Mouse (Mus musculus): ENCODE data around the gene Gm45799. TPM values are rescaled to one million over a fixed set of nuclear protein-coding genes. Genes with fewer than 3 reads are reported as not detected.

The Gm45799 gene
- polyA plus RNA-seq, 1 experiment from 2014 or later, result 31.9 TPM

- ATAC-seq (ENCODE audit: insufficient read depth) (no peak), DNase-seq (no peak)
- H3K4me3 ChIP-seq (ENCODE audit: low read depth, low read length), result no peak overlapping the region
- TF ChIP-seq CTCF (IDR thresholded peaks at IDR 0.05; ENCODE audit: low read depth), result no peak
- 94% methylated on average over 22 of the region's 22 CpGs for WGBS
- H3K4me2 ChIP-seq, result no peak overlapping the region
- no peaks in the 10 kb centered on the region for H3K27me3 ChIP-seq (ENCODE audit: insufficient read depth, low read length)
- H3K27ac ChIP-seq (ENCODE audit: low read depth), result no peak overlapping the region
- H3K36me3 ChIP-seq (ENCODE audit: insufficient read depth), result peaks cover 82% of the 10 kb centered on the region
- H3K9me3 ChIP-seq (ENCODE audit: low read depth, low read length), result no peaks in the 10 kb centered on the region
- no peak overlapping the region for H3K9ac ChIP-seq
- H3K4me1 ChIP-seq (ENCODE audit: insufficient read depth), result peaks cover 10% of the 10 kb centered on the region
Measured at GRCm38 (mm10) chr7:105617810-105618209, 22.5 kb upstream of the Gm45799 start.

- 0 out of 2 replicates have a peak, but pooled peaks have one; percentile 12 for TF ChIP-seq CTCF (IDR thresholded peaks at IDR 0.05; ENCODE audit: low read depth)
- H3K4me1 ChIP-seq (ENCODE audit: insufficient read depth), result peaks cover 12% of the 10 kb centered on the region
- H3K36me3 ChIP-seq (ENCODE audit: insufficient read depth), result peaks cover 84% of the 10 kb centered on the region
- peak; percentile 33; the same call in 1 of the 2 replicates for ATAC-seq (ENCODE audit: insufficient read depth)
- no peak for DNase-seq
- no peak overlapping the region for H3K9ac ChIP-seq
- no peak overlapping the region for H3K4me2 ChIP-seq
- peak overlapping the region; percentile 72 for H3K27ac ChIP-seq (ENCODE audit: low read depth)
- 58% methylated on average over 3 of the region's 3 CpGs for WGBS
- H3K9me3 ChIP-seq (ENCODE audit: low read depth, low read length), result no peaks in the 10 kb centered on the region
- no peaks in the 10 kb centered on the region for H3K27me3 ChIP-seq (ENCODE audit: insufficient read depth, low read length)
- no peak overlapping the region for H3K4me3 ChIP-seq (ENCODE audit: low read depth, low read length)
Measured at GRCm38 (mm10) chr7:105619701-105620100, 20.7 kb upstream of the Gm45799 start.

GRCm38 (mm10) chr7:105621053-105621452 lies 19.3 kb upstream of the Gm45799 start:
- no peak for TF ChIP-seq CTCF (IDR thresholded peaks at IDR 0.05; ENCODE audit: low read depth)
- Histone ChIP-seq H3K4me1 (ENCODE audit: insufficient read depth) (peaks cover 12% of the 10 kb centered on the region), H3K36me3 (ENCODE audit: insufficient read depth) (peaks cover 71% of the 10 kb centered on the region), H3K27ac (ENCODE audit: low read depth) (peak overlapping the region; percentile 75), H3K9ac (no peak overlapping the region), H3K9me3 (ENCODE audit: low read depth, low read length) (no peaks in the 10 kb centered on the region), H3K27me3 (ENCODE audit: insufficient read depth, low read length) (no peaks in the 10 kb centered on the region), H3K4me3 (ENCODE audit: low read depth, low read length) (no peak overlapping the region), H3K4me2 (no peak overlapping the region)
- peak; percentile 16; the same call in 1 of the 2 replicates for ATAC-seq (ENCODE audit: insufficient read depth)
- 54% methylated on average over 4 of the region's 4 CpGs for WGBS
- peak; percentile 25 for DNase-seq

- Histone ChIP-seq H3K27me3 (ENCODE audit: insufficient read depth, low read length) (no peaks in the 10 kb centered on the region), H3K9ac (no peak overlapping the region), H3K4me1 (ENCODE audit: insufficient read depth) (peaks cover 12% of the 10 kb centered on the region), H3K36me3 (ENCODE audit: insufficient read depth) (peaks cover 67% of the 10 kb centered on the region), H3K4me2 (peak overlapping the region; percentile 23; the same call in 1 of the 2 replicates), H3K9me3 (ENCODE audit: low read depth, low read length) (no peaks in the 10 kb centered on the region), H3K27ac (ENCODE audit: low read depth) (peak overlapping the region; percentile 78), H3K4me3 (ENCODE audit: low read depth, low read length) (no peak overlapping the region)
- DNase-seq (peak; percentile 47), ATAC-seq (ENCODE audit: insufficient read depth) (peak; percentile 59)
- 46% methylated on average over 8 of the region's 8 CpGs for WGBS
- TF ChIP-seq CTCF (IDR thresholded peaks at IDR 0.05; ENCODE audit: low read depth), result no peak
Measured at GRCm38 (mm10) chr7:105621646-105622292, 18.6 kb upstream of the Gm45799 start.

- no peak overlapping the region for H3K4me2 ChIP-seq
- H3K36me3 ChIP-seq (ENCODE audit: insufficient read depth), result peaks cover 33% of the 10 kb centered on the region
- H3K9me3 ChIP-seq (ENCODE audit: low read depth, low read length), result no peaks in the 10 kb centered on the region
- ATAC-seq (ENCODE audit: insufficient read depth) (peak; percentile 47; the same call in 1 of the 2 replicates), DNase-seq (peak; percentile 63)
- H3K9ac ChIP-seq, result no peak overlapping the region
- TF ChIP-seq CTCF (IDR thresholded peaks at IDR 0.05; ENCODE audit: low read depth), result no peak
- WGBS, result 28% methylated on average over 6 of the region's 6 CpGs
- no peaks in the 10 kb centered on the region for H3K27me3 ChIP-seq (ENCODE audit: insufficient read depth, low read length)
- H3K4me1 ChIP-seq (ENCODE audit: insufficient read depth), result peaks cover 26% of the 10 kb centered on the region
- H3K4me3 ChIP-seq (ENCODE audit: low read depth, low read length), result no peak overlapping the region
- peak overlapping the region; percentile 26; the same call in 1 of the 2 replicates for H3K27ac ChIP-seq (ENCODE audit: low read depth)
Measured at GRCm38 (mm10) chr7:105625397-105625796, 15.0 kb upstream of the Gm45799 start.

GRCm38 (mm10) chr7:105628633-105629032 lies 11.7 kb upstream of the Gm45799 start:
- Histone ChIP-seq H3K4me2 (peak overlapping the region; percentile 20; the same call in 1 of the 2 replicates), H3K4me1 (ENCODE audit: insufficient read depth) (peaks cover 28% of the 10 kb centered on the region), H3K27ac (ENCODE audit: low read depth) (peak overlapping the region; percentile 65; the same call in 1 of the 2 replicates), H3K4me3 (ENCODE audit: low read depth, low read length) (no peak overlapping the region), H3K36me3 (ENCODE audit: insufficient read depth) (peaks cover 11% of the 10 kb centered on the region), H3K9me3 (ENCODE audit: low read depth, low read length) (no peaks in the 10 kb centered on the region), H3K9ac (no peak overlapping the region), H3K27me3 (ENCODE audit: insufficient read depth, low read length) (no peaks in the 10 kb centered on the region)
- 11% methylated on average over 3 of the region's 3 CpGs for WGBS
- ATAC-seq (ENCODE audit: insufficient read depth), result peak; percentile 64
- DNase-seq, result peak; percentile 88
- no peak for TF ChIP-seq CTCF (IDR thresholded peaks at IDR 0.05; ENCODE audit: low read depth)

- H3K36me3 ChIP-seq (ENCODE audit: insufficient read depth), result peaks cover 22% of the 10 kb centered on the region
- H3K4me1 ChIP-seq (ENCODE audit: insufficient read depth), result peaks cover 28% of the 10 kb centered on the region
- TF ChIP-seq CTCF (IDR thresholded peaks at IDR 0.05; ENCODE audit: low read depth), result no peak
- DNase-seq (peak; percentile 20), ATAC-seq (ENCODE audit: insufficient read depth) (no peak)
- peak overlapping the region; percentile 63 for H3K4me2 ChIP-seq
- no peaks in the 10 kb centered on the region for H3K9me3 ChIP-seq (ENCODE audit: low read depth, low read length)
- 27% methylated on average over 4 of the region's 4 CpGs for whole genome bisulfite sequencing
- H3K9ac ChIP-seq, result peak overlapping the region; percentile 85
- H3K27me3 ChIP-seq (ENCODE audit: insufficient read depth, low read length), result no peaks in the 10 kb centered on the region
- H3K4me3 ChIP-seq (ENCODE audit: low read depth, low read length), result peak overlapping the region; percentile 85
- peak overlapping the region; percentile 63; the same call in 1 of the 2 replicates for H3K27ac ChIP-seq (ENCODE audit: low read depth)
Measured at GRCm38 (mm10) chr7:105632551-105632972, 7.8 kb upstream of the Gm45799 start.
